Mouse (Mus musculus) hematopoietic stem cell, adult 5-6 weeks (primary cell): ENCODE measurements around the gene Dnm1. TPM values are rescaled to one million over a fixed set of nuclear protein-coding genes. Genes with fewer than 3 reads are reported as not detected.
"Not testable (repeated sequence)": the region's sequence is repeated elsewhere in the genome, so short reads cannot be mapped to it uniquely, and the experiment has no call there.

Experiments
- ATAC-seq, 2 experiments: fragments of 125-278 bp in 1 of 2; replicated peaks in 1 of 2; 2 replicates each; pipeline ENCODE4 v1.8.0; 2016 to 2017; ENCODE audit warnings: inconsistent platforms in 2 of 2, mild to moderate bottlenecking in 2 of 2, moderate number of reproducible peaks in 2 of 2, low read depth in 1 of 2, moderate TSS enrichment in 1 of 2; ENCODE audit not compliant: low FRiP score in 2 of 2, poor library complexity in 2 of 2, severe bottlenecking in 2 of 2, insufficient read depth in 1 of 2, low TSS enrichment in 1 of 2
- total RNA-seq: library from RNA; stranded (forward); fragments of 172-1452, 232-1000 nt; gene quantifications from 2 replicates; pipeline ENCODE4 v1.2.3, GENCODE M21; 2017

The Dnm1 gene
- total RNA-seq, 1 experiment from 2014 or later, result not detected

GRCm38 (mm10) chr2:32364121-32364520 lies 11.0 kb upstream of the Dnm1 start:
- ATAC-seq, result no peak

GRCm38 (mm10) chr2:32363376-32364106 lies 10.4 kb upstream of the Dnm1 start:
- ATAC-seq, result peak; percentile 16 to 50; a peak in 3 of 4 replicates

- peak; percentile 66 to 78 for ATAC-seq
Measured at GRCm38 (mm10) chr2:32362817-32363340, 9.7 kb upstream of the Dnm1 start.

GRCm38 (mm10) chr2:32362274-32362673 lies 9.1 kb upstream of the Dnm1 start:
- ATAC-seq, result not testable (repeated sequence)

- ATAC-seq, result peak in 1 of 2 experiments; percentile 51; a peak in 3 of 4 replicates
Measured at GRCm38 (mm10) chr2:32361437-32361836, 8.3 kb upstream of the Dnm1 start.

- 0 out of 4 replicates have a peak, but pooled peaks of 1 of the 2 experiments have one; percentile 43 for ATAC-seq
Measured at GRCm38 (mm10) chr2:32360741-32361140, 7.6 kb upstream of the Dnm1 start.

GRCm38 (mm10) chr2:32358381-32358780 lies 5.2 kb upstream of the Dnm1 start:
- no peak for ATAC-seq

- ATAC-seq, result no peak
Measured at GRCm38 (mm10) chr2:32357710-32358109, 4.6 kb upstream of the Dnm1 start.

- ATAC-seq, result no peak
Measured at GRCm38 (mm10) chr2:32356216-32356615, 3.1 kb upstream of the Dnm1 start.

GRCm38 (mm10) chr2:32354336-32354895 lies 1.3 kb upstream of the Dnm1 start:
- ATAC-seq, result no peak

GRCm38 (mm10) chr2:32353836-32354235 lies 698 bp upstream of the Dnm1 start:
- ATAC-seq, result no peak

- 0 out of 4 replicates have a peak, but pooled peaks of 1 of the 2 experiments have one; percentile 31 for ATAC-seq
Measured at GRCm38 (mm10) chr2:32352151-32353006, 759 bp downstream of the Dnm1 start, which contains the start of gene Ciz1. Gene Ciz1, plus strand, starts transcription at chr2:32352327.

- ATAC-seq, result no peak
Measured at GRCm38 (mm10) chr2:32351471-32351961, 1.6 kb downstream of the Dnm1 start.

GRCm38 (mm10) chr2:32350471-32351051 lies 2.6 kb downstream of the Dnm1 start:
- no peak for ATAC-seq

- ATAC-seq, result no peak
Measured at GRCm38 (mm10) chr2:32349625-32350255, 3.4 kb downstream of the Dnm1 start.

- ATAC-seq, result no peak
Measured at GRCm38 (mm10) chr2:32348311-32348710, 4.8 kb downstream of the Dnm1 start.

- ATAC-seq, result no peak
Measured at GRCm38 (mm10) chr2:32347019-32347418, 6.1 kb downstream of the Dnm1 start.
